Mouse (Mus musculus): ENCODE results near the gene Adam1b. TPM values are rescaled to one million over a fixed set of nuclear protein-coding genes. Genes with fewer than 3 reads are reported as not detected.

Adam1b gene
- total RNA-seq, 1 experiment from 2014 or later = 0.23 TPM

- ATAC-seq (replicated peaks; ENCODE audit: low read depth, poor library complexity, severe bottlenecking) = peak; percentile 48
Measured at GRCm38 (mm10) chr5:121451203-121451602, 52.0 kb downstream of the Adam1b start.

- no peak for ATAC-seq (replicated peaks; ENCODE audit: low read depth, poor library complexity, severe bottlenecking)
Measured at GRCm38 (mm10) chr5:121450476-121450875, 52.8 kb downstream of the Adam1b start.

Other genes with a start within 250 kb of the Adam1b start
- 25.5 and 45.0 TPM in 2 replicates for gene Trafd1, start 117.8 kb downstream of the Adam1b start, total RNA-seq (2017)
- gene Naa25, start 105.5 kb downstream of the Adam1b start, total RNA-seq (2017) = 68.7 and 73.2 TPM in 2 replicates
- 0.14 TPM in 1 of 2 replicates, not detected in the other for gene Tmem116, start 51.5 kb downstream of the Adam1b start, total RNA-seq (2017)
- gene Erp29, start 50.9 kb downstream of the Adam1b start, total RNA-seq (2017) = 719 and 742 TPM in 2 replicates
- gene Adam1a, start 42.0 kb upstream of the Adam1b start, total RNA-seq (2017) = 3.1 and 3.4 TPM in 2 replicates
- not detected in 2 replicates for gene Gm42878, start 42.0 kb upstream of the Adam1b start, total RNA-seq (2017)
- gene Mapkapk5, start 42.5 kb upstream of the Adam1b start, total RNA-seq (2017) = 93.8 and 95.0 TPM in 2 replicates
- 255 and 314 TPM in 2 replicates for gene Aldh2, start 90.4 kb upstream of the Adam1b start, total RNA-seq (2017)
- 1.1 TPM in 2 replicates for gene Acad12, start 115.5 kb upstream of the Adam1b start, total RNA-seq (2017)
- gene Acad10, start 157.1 kb upstream of the Adam1b start, total RNA-seq (2017) = 2.6 and 8.5 TPM in 2 replicates
- gene Brap, start 157.1 kb upstream of the Adam1b start, total RNA-seq (2017) = 68.5 and 71.9 TPM in 2 replicates
- 42.3 and 64.1 TPM in 2 replicates for gene Atxn2, start 207.9 kb upstream of the Adam1b start, total RNA-seq (2017)

Measured in common myeloid progenitor, adult 5-6 weeks (primary cell).